10 mouse cellular contexts compared by ENCODE assay signal in genomic region chr15:83233219-83233992, GRCm38 (mm10). TPM values are rescaled to one million over a fixed set of nuclear protein-coding genes. Genes with fewer than 3 reads are reported as not detected.
DNase-seq lines count a peak whose midpoint lies in the region; ATAC-seq and TF ChIP-seq lines count a peak whose summit lies in the region.
"Had no signal": no experiment of that assay in that cellular context is flagged by ENCODE, and none has a peak within 500 bp of the region (broad histone marks: within the 10 kb centered on the region; RNA-seq: fewer than 3 reads in every experiment).

No protein-coding gene starts in this region.

- TF ChIP-seq CTCF in hindbrain, postnatal 0 days (IDR thresholded peaks at IDR 0.05; ENCODE audit: low read depth), result no peak

- H3K4me2 ChIP-seq in hindbrain, postnatal 0 days (ENCODE audit: low read depth, low read length), result no peak overlapping the region
- no peak overlapping the region for H3K4me2 ChIP-seq in hindbrain, embryonic 12.5 days (replicated peaks)
- no peak overlapping the region for H3K4me2 ChIP-seq in lung, embryonic 16.5 days (ENCODE audit: low read depth, low read length)
- H3K4me2 ChIP-seq in intestine, embryonic 15.5 days (replicated peaks), result no peak overlapping the region
- H3K4me2 ChIP-seq in midbrain, embryonic 16.5 days (ENCODE audit: low read length), result no peak overlapping the region
- H3K4me2 ChIP-seq: liver, embryonic 13.5 days had no signal

- ATAC-seq in hindbrain, postnatal 0 days, result peak; percentile 56
- no peak for ATAC-seq in hindbrain, embryonic 12.5 days (ENCODE audit: low FRiP score)
- peak; percentile 53 for ATAC-seq in lung, embryonic 16.5 days (ENCODE audit: low read depth)
- no peak for ATAC-seq in intestine, embryonic 15.5 days
- ATAC-seq in midbrain, embryonic 16.5 days, result no peak

- H3K9me3 ChIP-seq in hindbrain, postnatal 0 days (ENCODE audit: low read length), result no peaks in the 10 kb centered on the region
- H3K9me3 ChIP-seq in hindbrain, embryonic 12.5 days (replicated peaks), result no peaks in the 10 kb centered on the region
- no peaks in the 10 kb centered on the region for H3K9me3 ChIP-seq in lung, embryonic 16.5 days (ENCODE audit: control insufficient read depth, low read length)
- H3K9me3 ChIP-seq in intestine, embryonic 15.5 days, result no peaks in the 10 kb centered on the region
- no peaks in the 10 kb centered on the region for H3K9me3 ChIP-seq in midbrain, embryonic 16.5 days (replicated peaks; ENCODE audit: control insufficient read depth, low read length, poor library complexity, severe bottlenecking)
- H3K9me3 ChIP-seq: liver, embryonic 13.5 days had no signal

- H3K36me3 ChIP-seq in hindbrain, postnatal 0 days (ENCODE audit: insufficient read depth, low read length), result no peaks in the 10 kb centered on the region
- H3K36me3 ChIP-seq in hindbrain, embryonic 12.5 days, result no peaks in the 10 kb centered on the region
- no peaks in the 10 kb centered on the region for H3K36me3 ChIP-seq in lung, embryonic 16.5 days (ENCODE audit: control insufficient read depth, insufficient read depth, low read length)
- H3K36me3 ChIP-seq in intestine, embryonic 15.5 days, result no peaks in the 10 kb centered on the region
- no peaks in the 10 kb centered on the region for H3K36me3 ChIP-seq in midbrain, embryonic 16.5 days (ENCODE audit: control insufficient read depth, insufficient read depth, low read length)
- H3K36me3 ChIP-seq: liver, embryonic 13.5 days had no signal

- peak; percentile 73 for DNase-seq in hindbrain, postnatal 0 days (ENCODE audit: low spot score)
- peak; percentile 71 for DNase-seq in adrenal gland, postnatal 36 days
- DNase-seq in gastrocnemius, postnatal 25 days, result peak; percentile 34
- DNase-seq in thymus, adult 18-20 months, result no peak
- DNase-seq: liver, embryonic 13.5 days had no signal

- no peak overlapping the region for H3K27ac ChIP-seq in hindbrain, postnatal 0 days
- H3K27ac ChIP-seq in hindbrain, embryonic 12.5 days, result no peak overlapping the region
- no peak overlapping the region for H3K27ac ChIP-seq in lung, embryonic 16.5 days (ENCODE audit: low read length)
- H3K27ac ChIP-seq in intestine, embryonic 15.5 days, result no peak overlapping the region
- H3K27ac ChIP-seq in midbrain, embryonic 16.5 days (ENCODE audit: low read length), result no peak overlapping the region
- H3K27ac ChIP-seq: liver, embryonic 13.5 days had no signal

- 68% methylated on average over 4 of the region's 4 CpGs for WGBS in hindbrain, postnatal 0 days
- 93% methylated on average over 4 of the region's 4 CpGs for WGBS in hindbrain, embryonic 12.5 days
- 67% methylated on average over 4 of the region's 4 CpGs for WGBS in lung, embryonic 16.5 days
- WGBS in intestine, embryonic 15.5 days, result 82% methylated on average over 4 of the region's 4 CpGs
- WGBS in midbrain, embryonic 16.5 days, result 87% methylated on average over 4 of the region's 4 CpGs

- no peak overlapping the region for H3K4me3 ChIP-seq in hindbrain, postnatal 0 days (ENCODE audit: low read length)
- no peak overlapping the region for H3K4me3 ChIP-seq in hindbrain, embryonic 12.5 days
- H3K4me3 ChIP-seq in lung, embryonic 16.5 days (ENCODE audit: low read length), result no peak overlapping the region
- H3K4me3 ChIP-seq in intestine, embryonic 15.5 days (replicated peaks), result no peak overlapping the region
- H3K4me3 ChIP-seq in midbrain, embryonic 16.5 days (ENCODE audit: low read depth, low read length), result no peak overlapping the region
- H3K4me3 ChIP-seq: liver, embryonic 13.5 days had no signal

- H3K27me3 ChIP-seq in hindbrain, postnatal 0 days (ENCODE audit: insufficient read depth, low read length), result no peaks in the 10 kb centered on the region
- no peaks in the 10 kb centered on the region for H3K27me3 ChIP-seq in hindbrain, embryonic 12.5 days
- no peaks in the 10 kb centered on the region for H3K27me3 ChIP-seq in lung, embryonic 16.5 days (ENCODE audit: control insufficient read depth, insufficient read depth, low read depth, low read length)
- no peaks in the 10 kb centered on the region for H3K27me3 ChIP-seq in intestine, embryonic 15.5 days (replicated peaks)
- H3K27me3 ChIP-seq in midbrain, embryonic 16.5 days (ENCODE audit: control insufficient read depth, insufficient read depth, low read depth, low read length), result no peaks in the 10 kb centered on the region
- H3K27me3 ChIP-seq: liver, embryonic 13.5 days had no signal

- H3K4me1 ChIP-seq in hindbrain, postnatal 0 days (ENCODE audit: insufficient read depth, low read length), result 0 out of 2 replicates have a peak, but pooled peaks cover 7% of the 10 kb centered on the region
- H3K4me1 ChIP-seq in hindbrain, embryonic 12.5 days, result no peaks in the 10 kb centered on the region
- peaks cover 3% of the 10 kb centered on the region; the same call in 1 of the 2 replicates for H3K4me1 ChIP-seq in lung, embryonic 16.5 days (replicated peaks; ENCODE audit: control insufficient read depth, insufficient read depth, low read length)
- H3K4me1 ChIP-seq in intestine, embryonic 15.5 days (replicated peaks), result 0 out of 2 replicates have a peak, but pooled peaks cover 10% of the 10 kb centered on the region
- H3K4me1 ChIP-seq in midbrain, embryonic 16.5 days (ENCODE audit: control insufficient read depth, insufficient read depth, low read length), result no peaks in the 10 kb centered on the region

- no peak overlapping the region for H3K9ac ChIP-seq in hindbrain, postnatal 0 days (replicated peaks; ENCODE audit: low read length)
- H3K9ac ChIP-seq in hindbrain, embryonic 12.5 days, result no peak overlapping the region
- H3K9ac ChIP-seq in lung, embryonic 16.5 days (ENCODE audit: low read length), result no peak overlapping the region
- no peak overlapping the region for H3K9ac ChIP-seq in intestine, embryonic 15.5 days
- H3K9ac ChIP-seq in midbrain, embryonic 16.5 days (ENCODE audit: low read depth, low read length), result no peak overlapping the region
- H3K9ac ChIP-seq: liver, embryonic 13.5 days had no signal

RNA-seq across cellular contexts. Expression of gene A4galt, which starts 18.2 kb away (rescaled TPM):
- 7.1 and 14.8 TPM in 2 replicates for total RNA-seq in hindbrain, postnatal 0 days (2014; rRNA removed)
- polyA plus RNA-seq in hindbrain, postnatal 0 days (2015; fragmentation: Nextera tagmentation; extraction: Ambion mirVana), result 6.7 and 7.1 TPM in 2 replicates
- polyA plus RNA-seq in hindbrain, embryonic 12.5 days (2016; fragmentation: Nextera tagmentation; extraction: Ambion mirVana), result 2.0 and 2.2 TPM in 2 replicates
- 10 to 100 TPM in 1 of 2 experiments, 1 to 10 TPM in 1; 6.6 to 10.9 TPM for total RNA-seq in adrenal gland, postnatal 36 days (2021)
- total RNA-seq in gastrocnemius, postnatal 25 days (2021), result 1 to 10 TPM; 3.7 to 4.3 TPM
- polyA plus RNA-seq in lung, embryonic 16.5 days (2015; fragmentation: Nextera tagmentation; extraction: Ambion mirVana), result 2.3 and 3.0 TPM in 2 replicates
- 3.3 and 4.2 TPM in 2 replicates for polyA plus RNA-seq in intestine, embryonic 15.5 days (2015; fragmentation: Nextera tagmentation; extraction: Ambion mirVana)
- 2.4 and 2.6 TPM in 2 replicates for polyA plus RNA-seq in midbrain, embryonic 16.5 days (2015; fragmentation: Nextera tagmentation; extraction: Ambion mirVana)
- total RNA-seq: MEL had no signal

Comparison
In these comparisons a context has a peak if more than half of its experiments do, and no peak if none do; other contexts are left out.
1. ATAC-seq: peak in hindbrain, postnatal 0 days (single experiment) and lung, embryonic 16.5 days (single experiment); none in hindbrain, embryonic 12.5 days (single experiment), intestine, embryonic 15.5 days (single experiment) and midbrain, embryonic 16.5 days (single experiment).
2. DNase-seq: peak in hindbrain, postnatal 0 days (single experiment), adrenal gland, postnatal 36 days (2 of 2) and gastrocnemius, postnatal 25 days (single experiment); none in thymus, adult 18-20 months (0 of 2).